8 mouse cellular contexts compared by ENCODE assay signal in genomic region chr15:82046246-82046891, GRCm38 (mm10). TPM values are rescaled to one million over a fixed set of nuclear protein-coding genes. Genes with fewer than 3 reads are reported as not detected.
DNase-seq lines count a peak whose midpoint lies in the region; ATAC-seq and TF ChIP-seq lines count a peak whose summit lies in the region.
"Had no signal": no experiment of that assay in that cellular context is flagged by ENCODE, and none has a peak within 500 bp of the region (broad histone marks: within the 10 kb centered on the region; RNA-seq: fewer than 3 reads in every experiment).

No protein-coding gene starts in this region.

- H3K27me3 ChIP-seq in forebrain, embryonic 10.5 days (ENCODE audit: poor library complexity, severe bottlenecking): no peaks in the 10 kb centered on the region
- H3K27me3 ChIP-seq in kidney, postnatal 0 days (ENCODE audit: insufficient read depth, low read length): no peaks in the 10 kb centered on the region
- H3K27me3 ChIP-seq in midbrain, embryonic 12.5 days: 0 out of 2 replicates have a peak, but pooled peaks cover 3% of the 10 kb centered on the region

- peak overlapping the region; percentile 96 for H3K9ac ChIP-seq in kidney, postnatal 0 days (ENCODE audit: low read depth, low read length)
- H3K9ac ChIP-seq in midbrain, embryonic 12.5 days (replicated peaks): peak overlapping the region; percentile 97

- peaks cover 30% of the 10 kb centered on the region for H3K36me3 ChIP-seq in forebrain, embryonic 10.5 days (replicated peaks)
- peaks cover 11% of the 10 kb centered on the region; the same call in 1 of the 2 replicates for H3K36me3 ChIP-seq in kidney, postnatal 0 days (ENCODE audit: insufficient read depth, low read length)
- H3K36me3 ChIP-seq in midbrain, embryonic 12.5 days: peaks cover 18% of the 10 kb centered on the region

- ATAC-seq in kidney, postnatal 0 days (replicated peaks; ENCODE audit: low FRiP score, low read depth): peak; percentile 47; the same call in 1 of the 2 replicates
- no peak for ATAC-seq in midbrain, embryonic 12.5 days (ENCODE audit: low FRiP score, low read depth)

- no peak for TF ChIP-seq CTCF in bone marrow macrophage, adult 2 months (IDR thresholded peaks at IDR 0.05; ENCODE audit: low read depth, low read length)
- TF ChIP-seq CTCF in kidney, postnatal 0 days (IDR thresholded peaks at IDR 0.05; ENCODE audit: low read depth): no peak

- intact Hi-C loops in gastrocnemius, postnatal 36 days (cut with DNase I): no loop called here

- 6% methylated on average over 26 of the region's 26 CpGs for WGBS in forebrain, embryonic 10.5 days
- WGBS in kidney, postnatal 0 days: 2% methylated on average over 26 of the region's 26 CpGs
- WGBS in midbrain, embryonic 12.5 days: 4% methylated on average over 26 of the region's 26 CpGs

- H3K9me3 ChIP-seq in forebrain, embryonic 10.5 days: no peaks in the 10 kb centered on the region
- no peaks in the 10 kb centered on the region for H3K9me3 ChIP-seq in kidney, postnatal 0 days (replicated peaks; ENCODE audit: low read length)
- no peaks in the 10 kb centered on the region for H3K9me3 ChIP-seq in midbrain, embryonic 12.5 days

- H3K4me3 ChIP-seq in bone marrow macrophage, adult 2 months (ENCODE audit: insufficient read depth, low read length): peak overlapping the region; percentile 91
- H3K4me3 ChIP-seq in forebrain, embryonic 10.5 days: peak overlapping the region; percentile 100
- peak overlapping the region; percentile 96 for H3K4me3 ChIP-seq in kidney, postnatal 0 days (replicated peaks; ENCODE audit: low read depth, low read length)
- H3K4me3 ChIP-seq in midbrain, embryonic 12.5 days: peak overlapping the region; percentile 100

- H3K4me2 ChIP-seq in kidney, postnatal 0 days (ENCODE audit: low read length): peak overlapping the region; percentile 94
- H3K4me2 ChIP-seq in midbrain, embryonic 12.5 days (replicated peaks): peak overlapping the region; percentile 98

- H3K4me1 ChIP-seq in bone marrow macrophage, adult 2 months (ENCODE audit: control insufficient read depth, insufficient read depth, low read length): peaks cover 9% of the 10 kb centered on the region
- H3K4me1 ChIP-seq in forebrain, embryonic 10.5 days: peaks cover 18% of the 10 kb centered on the region
- peaks cover 9% of the 10 kb centered on the region; the same call in 1 of the 2 replicates for H3K4me1 ChIP-seq in kidney, postnatal 0 days (replicated peaks; ENCODE audit: insufficient read depth, low read length)
- H3K4me1 ChIP-seq in midbrain, embryonic 12.5 days: peaks cover 14% of the 10 kb centered on the region

- no peak for TF ChIP-seq POLR2A in bone marrow macrophage, adult 2 months (IDR thresholded peaks at IDR 0.05; ENCODE audit: borderline replicate concordance, low read depth, low read length)

- H3K27ac ChIP-seq in bone marrow macrophage, adult 2 months (ENCODE audit: insufficient read depth, low read depth, low read length): peak overlapping the region; percentile 54
- peak overlapping the region; percentile 93 for H3K27ac ChIP-seq in forebrain, embryonic 10.5 days
- H3K27ac ChIP-seq in kidney, postnatal 0 days: peak overlapping the region; percentile 94; the same call in 1 of the 2 replicates
- 0 out of 2 replicates have a peak overlapping the region, but pooled peaks have one; percentile 88 for H3K27ac ChIP-seq in midbrain, embryonic 12.5 days (replicated peaks)

- peak; percentile 34 for DNase-seq in right cerebral cortex, postnatal 14 days
- DNase-seq in right cerebral cortex, postnatal 4 days: no peak
- DNase-seq in forebrain, embryonic 10.5 days (ENCODE audit: extremely low spot score, low spot score): no peak
- DNase-seq in kidney, postnatal 0 days (ENCODE audit: low spot score): peak; percentile 21
- DNase-seq in gastrocnemius, postnatal 36 days: no peak

RNA-seq across cellular contexts. Expression of gene Snu13, which starts 1.0 kb away (rescaled TPM):
- polyA plus RNA-seq in bone marrow macrophage, adult 2 months (2012; ENCODE audit: insufficient read depth, insufficient read length, missing spikeins): 66.2 and 69.9 TPM in 2 replicates
- polyA plus RNA-seq in forebrain, embryonic 10.5 days (2016; fragmentation: Nextera tagmentation; extraction: Ambion mirVana): 386 and 402 TPM in 2 replicates
- 215 and 225 TPM in 2 replicates for polyA plus RNA-seq in kidney, postnatal 0 days (2015; fragmentation: Nextera tagmentation; extraction: Ambion mirVana)
- 183 and 196 TPM in 2 replicates for polyA plus RNA-seq in midbrain, embryonic 12.5 days (2016; fragmentation: Nextera tagmentation; extraction: Ambion mirVana)
- 10 to 100 TPM; 36.0 to 47.5 TPM for total RNA-seq in gastrocnemius, postnatal 36 days (2021)

RNA-seq across cellular contexts. Expression of gene 4930407I10Rik, which starts 12.6 kb away (rescaled TPM):
- not detected in 2 replicates for polyA plus RNA-seq in bone marrow macrophage, adult 2 months (2012; ENCODE audit: insufficient read depth, insufficient read length, missing spikeins)
- not detected in 2 replicates for polyA plus RNA-seq in forebrain, embryonic 10.5 days (2016; fragmentation: Nextera tagmentation; extraction: Ambion mirVana)
- polyA plus RNA-seq in kidney, postnatal 0 days (2015; fragmentation: Nextera tagmentation; extraction: Ambion mirVana): not detected in 2 replicates
- polyA plus RNA-seq in midbrain, embryonic 12.5 days (2016; fragmentation: Nextera tagmentation; extraction: Ambion mirVana): not detected in 2 replicates
- not detected for total RNA-seq in gastrocnemius, postnatal 36 days (2021)
- total RNA-seq: left cerebral cortex, postnatal 10 days had no signal

RNA-seq across cellular contexts. Expression of gene Desi1, which starts 12.7 kb away (rescaled TPM):
- polyA plus RNA-seq in bone marrow macrophage, adult 2 months (2012; ENCODE audit: insufficient read depth, insufficient read length, missing spikeins): 20.9 and 28.1 TPM in 2 replicates
- polyA plus RNA-seq in forebrain, embryonic 10.5 days (2016; fragmentation: Nextera tagmentation; extraction: Ambion mirVana): 35.2 and 36.5 TPM in 2 replicates
- polyA plus RNA-seq in kidney, postnatal 0 days (2015; fragmentation: Nextera tagmentation; extraction: Ambion mirVana): 21.1 and 23.3 TPM in 2 replicates
- polyA plus RNA-seq in midbrain, embryonic 12.5 days (2016; fragmentation: Nextera tagmentation; extraction: Ambion mirVana): 39.9 and 43.0 TPM in 2 replicates
- total RNA-seq in gastrocnemius, postnatal 36 days (2021): 10 to 100 TPM; 16.7 to 17.7 TPM

RNA-seq across cellular contexts. Expression of gene Mei1, which starts 23.4 kb away (rescaled TPM):
- polyA plus RNA-seq in bone marrow macrophage, adult 2 months (2012; ENCODE audit: insufficient read depth, insufficient read length, missing spikeins): not detected in 2 replicates
- 0.06 and 0.11 TPM in 2 replicates for polyA plus RNA-seq in forebrain, embryonic 10.5 days (2016; fragmentation: Nextera tagmentation; extraction: Ambion mirVana)
- polyA plus RNA-seq in kidney, postnatal 0 days (2015; fragmentation: Nextera tagmentation; extraction: Ambion mirVana): 0.09 TPM in 1 of 2 replicates, not detected in the other
- 0.05 and 0.08 TPM in 2 replicates for polyA plus RNA-seq in midbrain, embryonic 12.5 days (2016; fragmentation: Nextera tagmentation; extraction: Ambion mirVana)
- under 1 TPM; 0.08 to 0.15 TPM for total RNA-seq in gastrocnemius, postnatal 36 days (2021)

RNA-seq across cellular contexts. Expression of gene Xrcc6, which starts 58.7 kb away (rescaled TPM):
- 20.0 and 21.0 TPM in 2 replicates for polyA plus RNA-seq in bone marrow macrophage, adult 2 months (2012; ENCODE audit: insufficient read depth, insufficient read length, missing spikeins)
- 90.8 and 94.9 TPM in 2 replicates for polyA plus RNA-seq in forebrain, embryonic 10.5 days (2016; fragmentation: Nextera tagmentation; extraction: Ambion mirVana)
- 45.2 and 53.6 TPM in 2 replicates for polyA plus RNA-seq in kidney, postnatal 0 days (2015; fragmentation: Nextera tagmentation; extraction: Ambion mirVana)
- polyA plus RNA-seq in midbrain, embryonic 12.5 days (2016; fragmentation: Nextera tagmentation; extraction: Ambion mirVana): 50.2 and 50.5 TPM in 2 replicates
- 10 to 100 TPM; 17.8 to 22.9 TPM for total RNA-seq in gastrocnemius, postnatal 36 days (2021)

Comparison
In these comparisons a context has a peak if more than half of its experiments do, and no peak if none do; other contexts are left out.
1. DNase-seq: peak in right cerebral cortex, postnatal 14 days (single experiment) and kidney, postnatal 0 days (single experiment); none in right cerebral cortex, postnatal 4 days (single experiment), forebrain, embryonic 10.5 days (single experiment) and gastrocnemius, postnatal 36 days (0 of 2).
2. Peak in every context shown above with its lines, with median percentiles within 50 percentile points of each other: H3K27ac ChIP-seq and H3K4me3 ChIP-seq.